Mouse (Mus musculus) small intestine, adult 10 weeks (tissue): ENCODE results near the gene Lgr5. TPM values are rescaled to one million over a fixed set of nuclear protein-coding genes. Genes with fewer than 3 reads are reported as not detected.

ENCODE experiments used
- polyA plus RNA-seq: library from polyadenylated mRNA; stranded (reverse); fragments of 350-450 nt; fragmentation: Illumina TruSeq; extraction: RNeasy Lipid Tissue Mini Kit (QIAGEN cat#74804); gene quantifications from one replicate; pipeline ENCODE4 v1.2.3, GENCODE M21; 2014; ENCODE audit warnings: low replicate concordance

Lgr5 gene
- polyA plus RNA-seq = 16.4 TPM

GRCm38 (mm10) chr10:115587301-115587969 lies at the start of gene Lgr5:
Gene Lgr5, minus strand, starts transcription at chr10:115587780.

GRCm38 (mm10) chr10:115569712-115570491 lies 17.7 kb downstream of the Lgr5 start, which contains the start of gene A930009A15Rik:
Gene A930009A15Rik, plus strand, starts transcription at chr10:115569986.

Other genes with a start within 250 kb of the Lgr5 start
- 123 TPM for gene Tmem19, start 225.3 kb downstream of the Lgr5 start, polyA plus RNA-seq
- gene Thap2, start 203.3 kb downstream of the Lgr5 start, polyA plus RNA-seq = 36.9 TPM
- gene Zfc3h1, start 202.8 kb downstream of the Lgr5 start, polyA plus RNA-seq = 359 TPM
- gene A930009A15Rik, start 17.8 kb downstream of the Lgr5 start, polyA plus RNA-seq = not detected
- gene Tspan8, start 229.1 kb upstream of the Lgr5 start, polyA plus RNA-seq = 716 TPM